ENCODE assay signal across 8 mouse cellular contexts in genomic region chr11:78116146-78116410, GRCm38 (mm10). TPM values are rescaled to one million over a fixed set of nuclear protein-coding genes. Genes with fewer than 3 reads are reported as not detected.
DNase-seq lines count a peak whose midpoint lies in the region; ATAC-seq and TF ChIP-seq lines count a peak whose summit lies in the region.

No protein-coding gene starts in this region.

- no peak for DNase-seq in heart, adult 18-20 months
- DNase-seq in G1E (ENCODE audit: low spot score): no peak
- peak; percentile 30 for DNase-seq in hindbrain, embryonic 11.5 days (ENCODE audit: low spot score)
- no peak for DNase-seq in spleen, postnatal 14 days (ENCODE audit: low spot score in 2 of 2)
- DNase-seq in spleen, postnatal 10 days (ENCODE audit: low spot score in 2 of 2): no peak
- no peak for DNase-seq in layer of hippocampus, postnatal 25 days (ENCODE audit: extremely low spot score in 1 of 2, low spot score in 1 of 2)

- no peaks in the 10 kb centered on the region for H3K9me3 ChIP-seq in heart, embryonic 12.5 days (replicated peaks)
- no peaks in the 10 kb centered on the region for H3K9me3 ChIP-seq in G1E (replicated peaks)
- no peaks in the 10 kb centered on the region for H3K9me3 ChIP-seq in hindbrain, embryonic 11.5 days (ENCODE audit: control insufficient read depth, low read length)
- H3K9me3 ChIP-seq in midbrain, embryonic 12.5 days: no peaks in the 10 kb centered on the region

- peak overlapping the region; percentile 70 for H3K4me2 ChIP-seq in heart, embryonic 12.5 days
- H3K4me2 ChIP-seq in hindbrain, embryonic 11.5 days (replicated peaks; ENCODE audit: low read depth, low read length): peak overlapping the region; percentile 56
- peak overlapping the region; percentile 62 for H3K4me2 ChIP-seq in midbrain, embryonic 12.5 days (replicated peaks)

- no peak for TF ChIP-seq CTCF in G1E (IDR thresholded peaks at IDR 0.05; ENCODE audit: low read depth, low read length)

- 9% methylated on average over 5 of the region's 5 CpGs for WGBS in heart, embryonic 12.5 days
- WGBS in hindbrain, embryonic 11.5 days: 15% methylated on average over 5 of the region's 5 CpGs
- 8% methylated on average over 5 of the region's 5 CpGs for WGBS in midbrain, embryonic 12.5 days

- peak overlapping the region; percentile 61 for H3K27ac ChIP-seq in heart, embryonic 12.5 days (ENCODE audit: poor library complexity, severe bottlenecking)
- H3K27ac ChIP-seq in hindbrain, embryonic 11.5 days (ENCODE audit: low read depth, low read length): peak overlapping the region; percentile 77
- peak overlapping the region; percentile 86 for H3K27ac ChIP-seq in midbrain, embryonic 12.5 days (replicated peaks)

- H3K4me1 ChIP-seq in heart, embryonic 12.5 days (replicated peaks): peaks cover 58% of the 10 kb centered on the region
- H3K4me1 ChIP-seq in G1E (ENCODE audit: insufficient read depth, low read depth, low read length): peaks cover 74% of the 10 kb centered on the region
- H3K4me1 ChIP-seq in hindbrain, embryonic 11.5 days (replicated peaks; ENCODE audit: control insufficient read depth, insufficient read depth, low read length): no peaks in the 10 kb centered on the region
- peaks cover 36% of the 10 kb centered on the region for H3K4me1 ChIP-seq in midbrain, embryonic 12.5 days

- H3K36me3 ChIP-seq in heart, embryonic 12.5 days: no peaks in the 10 kb centered on the region
- H3K36me3 ChIP-seq in G1E (replicated peaks): peaks cover 13% of the 10 kb centered on the region
- no peaks in the 10 kb centered on the region for H3K36me3 ChIP-seq in hindbrain, embryonic 11.5 days (ENCODE audit: control insufficient read depth, insufficient read depth, low read length)
- no peaks in the 10 kb centered on the region for H3K36me3 ChIP-seq in midbrain, embryonic 12.5 days

- peak overlapping the region; percentile 75; the same call in 1 of the 2 replicates for H3K9ac ChIP-seq in heart, embryonic 12.5 days
- peak overlapping the region; percentile 57 for H3K9ac ChIP-seq in hindbrain, embryonic 11.5 days (ENCODE audit: low read depth, low read length)
- H3K9ac ChIP-seq in midbrain, embryonic 12.5 days (replicated peaks): peak overlapping the region; percentile 81

- no peaks in the 10 kb centered on the region for H3K27me3 ChIP-seq in heart, embryonic 12.5 days (replicated peaks)
- H3K27me3 ChIP-seq in G1E (ENCODE audit: insufficient read depth, low read length): no peaks in the 10 kb centered on the region
- no peaks in the 10 kb centered on the region for H3K27me3 ChIP-seq in hindbrain, embryonic 11.5 days (ENCODE audit: control insufficient read depth, insufficient read depth, low read length)
- no peaks in the 10 kb centered on the region for H3K27me3 ChIP-seq in midbrain, embryonic 12.5 days

- ATAC-seq in heart, embryonic 12.5 days (ENCODE audit: insufficient number of reproducible peaks, low FRiP score): no peak
- ATAC-seq in G1E (ENCODE audit: extremely low read depth, insufficient number of reproducible peaks, low FRiP score, poor library complexity, severe bottlenecking): no peak
- no peak for ATAC-seq in hindbrain, embryonic 11.5 days (ENCODE audit: low FRiP score)
- no peak for ATAC-seq in midbrain, embryonic 12.5 days (ENCODE audit: low FRiP score, low read depth)

- H3K4me3 ChIP-seq in heart, embryonic 12.5 days: peak overlapping the region; percentile 66
- peak overlapping the region; percentile 84 for H3K4me3 ChIP-seq in G1E (ENCODE audit: low read depth, low read length)
- H3K4me3 ChIP-seq in hindbrain, embryonic 11.5 days (ENCODE audit: low read depth, low read length): peak overlapping the region; percentile 61
- peak overlapping the region; percentile 65 for H3K4me3 ChIP-seq in midbrain, embryonic 12.5 days

RNA-seq across cellular contexts. Expression of gene Fam222b, which starts 21.6 kb away (rescaled TPM):
- 22.6 and 23.3 TPM in 2 replicates for polyA plus RNA-seq in heart, embryonic 12.5 days (2016; fragmentation: Nextera tagmentation; extraction: Ambion mirVana)
- 10 to 100 TPM; 11.7 to 12.5 TPM for total RNA-seq in heart, adult 18-20 months (2021)
- total RNA-seq in G1E (2014; fragmentation: Nextera tagmentation) (14.1 and 18.1 TPM in 2 replicates), G1E (2017) (1.5 and 1.9 TPM in 2 replicates)
- polyA plus RNA-seq in G1E (2012): 28.9 and 30.3 TPM in 2 replicates
- 24.3 and 24.4 TPM in 2 replicates for polyA plus RNA-seq in hindbrain, embryonic 11.5 days (2014; fragmentation: Nextera tagmentation; extraction: Ambion mirVana)
- polyA plus RNA-seq in midbrain, embryonic 12.5 days (2016; fragmentation: Nextera tagmentation; extraction: Ambion mirVana): 24.9 and 27.4 TPM in 2 replicates
- total RNA-seq in layer of hippocampus, postnatal 25 days (2021): 10 to 100 TPM; 27.6 to 33.4 TPM

RNA-seq across cellular contexts. Expression of gene Eral1, which starts 35.9 kb away (rescaled TPM):
- polyA plus RNA-seq in heart, embryonic 12.5 days (2016; fragmentation: Nextera tagmentation; extraction: Ambion mirVana): 22.6 and 23.7 TPM in 2 replicates
- 10 to 100 TPM; 28.9 to 29.3 TPM for total RNA-seq in heart, adult 18-20 months (2021)
- 60.3 and 65.4 TPM in 2 replicates for total RNA-seq in G1E (2014; fragmentation: Nextera tagmentation)
- 35.0 and 35.7 TPM in 2 replicates for total RNA-seq in G1E (2017)
- polyA plus RNA-seq in G1E (2012): 5.0 and 8.7 TPM in 2 replicates
- polyA plus RNA-seq in hindbrain, embryonic 11.5 days (2014; fragmentation: Nextera tagmentation; extraction: Ambion mirVana): 31.9 and 37.2 TPM in 2 replicates
- polyA plus RNA-seq in midbrain, embryonic 12.5 days (2016; fragmentation: Nextera tagmentation; extraction: Ambion mirVana): 33.4 and 33.6 TPM in 2 replicates
- total RNA-seq in layer of hippocampus, postnatal 25 days (2021): 10 to 100 TPM; 18.6 to 21.1 TPM

RNA-seq across cellular contexts. Expression of gene Traf4, which starts 49.3 kb away (rescaled TPM):
- 51.8 and 52.5 TPM in 2 replicates for polyA plus RNA-seq in heart, embryonic 12.5 days (2016; fragmentation: Nextera tagmentation; extraction: Ambion mirVana)
- 1 to 10 TPM; 3.2 to 4.6 TPM for total RNA-seq in heart, adult 18-20 months (2021)
- total RNA-seq in G1E (2014; fragmentation: Nextera tagmentation) (26.2 and 42.8 TPM in 2 replicates), G1E (2017) (7.0 and 9.2 TPM in 2 replicates)
- polyA plus RNA-seq in G1E (2012): 53.0 and 74.4 TPM in 2 replicates
- 73.6 and 92.0 TPM in 2 replicates for polyA plus RNA-seq in hindbrain, embryonic 11.5 days (2014; fragmentation: Nextera tagmentation; extraction: Ambion mirVana)
- 126 and 138 TPM in 2 replicates for polyA plus RNA-seq in midbrain, embryonic 12.5 days (2016; fragmentation: Nextera tagmentation; extraction: Ambion mirVana)
- total RNA-seq in layer of hippocampus, postnatal 25 days (2021): 10 to 100 TPM; 16.1 to 19.9 TPM
